Mouse (Mus musculus) 3T3-L1 (cell line): ENCODE measurements around the gene Sec23a.
"Not testable (repeated sequence)": the region's sequence is repeated elsewhere in the genome, so short reads cannot be mapped to it uniquely, and the experiment has no call there.

Experiments used
- DNase-seq: peaks from one replicate; pipeline ENCODE4 v3.0.0-alpha.2; 2015; ENCODE audit warnings: low read depth, low spot score

Sec23a gene

GRCm38 (mm10) chr12:59011844-59012709 is at the start of gene Sec23a:
TSS of gene Sec23a (minus strand) at chr12:59012017.
- peak; percentile 98 for DNase-seq

- peak; percentile 80 for DNase-seq
Measured at GRCm38 (mm10) chr12:59060993-59061595, 49.3 kb upstream of the Sec23a start, which contains the start of gene Trappc6b. TSS of gene Trappc6b (minus strand) at chr12:59061472.

GRCm38 (mm10) chr12:59060322-59060721 is 48.5 kb upstream of the Sec23a start:
- DNase-seq = peak; percentile 42

GRCm38 (mm10) chr12:59058242-59058641 is 46.4 kb upstream of the Sec23a start:
- not testable (repeated sequence) for DNase-seq

GRCm38 (mm10) chr12:59056222-59056621 is 44.4 kb upstream of the Sec23a start:
- DNase-seq = no peak

- no peak for DNase-seq
Measured at GRCm38 (mm10) chr12:59055196-59055850, 43.5 kb upstream of the Sec23a start.

GRCm38 (mm10) chr12:59053976-59054375 is 42.2 kb upstream of the Sec23a start:
- no peak for DNase-seq

- no peak for DNase-seq
Measured at GRCm38 (mm10) chr12:59053166-59053565, 41.3 kb upstream of the Sec23a start.

GRCm38 (mm10) chr12:59052470-59052869 is 40.7 kb upstream of the Sec23a start:
- no peak for DNase-seq

GRCm38 (mm10) chr12:59040851-59041250 is 29.0 kb upstream of the Sec23a start:
- no peak for DNase-seq

- DNase-seq = no peak
Measured at GRCm38 (mm10) chr12:59039971-59040844, 28.4 kb upstream of the Sec23a start.

- no peak for DNase-seq
Measured at GRCm38 (mm10) chr12:59039162-59039970, 27.5 kb upstream of the Sec23a start.

GRCm38 (mm10) chr12:59032101-59032500 is 20.3 kb upstream of the Sec23a start:
- DNase-seq = peak; percentile 38

- no peak for DNase-seq
Measured at GRCm38 (mm10) chr12:59021306-59021705, 9.5 kb upstream of the Sec23a start.

GRCm38 (mm10) chr12:59019891-59020290 is 8.1 kb upstream of the Sec23a start:
- DNase-seq = no peak

- no peak for DNase-seq
Measured at GRCm38 (mm10) chr12:59017970-59018369, 6.2 kb upstream of the Sec23a start.

GRCm38 (mm10) chr12:59013234-59013633 is 1.4 kb upstream of the Sec23a start, which contains the start of gene Gemin2:
TSS of gene Gemin2 (plus strand) at chr12:59013393.
- peak; percentile 96 for DNase-seq

- peak; percentile 51 for DNase-seq
Measured at GRCm38 (mm10) chr12:59012710-59013091, 884 bp upstream of the Sec23a start.

GRCm38 (mm10) chr12:59011275-59011843 is 458 bp downstream of the Sec23a start:
- DNase-seq = no peak

- peak; percentile 89 for DNase-seq
Measured at GRCm38 (mm10) chr12:59010482-59010881, 1.3 kb downstream of the Sec23a start.
